Mouse (Mus musculus) C2C12 (cell line): ENCODE measurements at regions not wholly inside any gene's neighbourhood (a gene's known extent, or its start where the extent isn't known, plus 50 kb on each side); places are given as distances from the start of the nearest gene placed in this dataset.
"Not testable (repeated sequence)": the region's sequence is repeated elsewhere in the genome, so short reads cannot be mapped to it uniquely, and the experiment has no call there.

Experiments used
- H3K27me3 ChIP-seq: one replicate; pipeline ENCODE4 v1.6.1; 2011; ENCODE audit not compliant: control insufficient read depth, insufficient read depth, insufficient read length
- H3K36me3 ChIP-seq: one replicate; pipeline ENCODE4 v1.6.1; 2011; ENCODE audit not compliant: control insufficient read depth, insufficient read depth
- H3K4me3 ChIP-seq: one replicate; pipeline ENCODE4 v1.5.1; 2011; ENCODE audit warnings: mild to moderate bottlenecking, control low read depth; ENCODE audit not compliant: poor library complexity, insufficient read depth, severe bottlenecking
- H3K79me2 ChIP-seq: one replicate; pipeline ENCODE4 v1.6.1; 2011; ENCODE audit not compliant: control insufficient read depth, insufficient read depth
- H3K79me3 ChIP-seq: one replicate; pipeline ENCODE4 v1.6.1; 2011; ENCODE audit warnings: low read depth, control low read depth
- H3ac ChIP-seq: one replicate; pipeline ENCODE3; 2011; ENCODE audit warnings: low read depth; ENCODE audit not compliant: control insufficient read depth, insufficient read length
- CEBPB ChIP-seq: IDR thresholded peaks from one replicate; pipeline ENCODE4 v1.6.1; 2011; ENCODE audit warnings: low read depth, mild to moderate bottlenecking, control low read depth, moderate library complexity
- CTCF ChIP-seq: IDR thresholded peaks from one replicate; pipeline ENCODE4 v1.5.1; 2011; ENCODE audit not compliant: control insufficient read depth, insufficient read depth, insufficient read length
- FOSL1 ChIP-seq: IDR thresholded peaks from one replicate; pipeline ENCODE4 v1.8.0; 2011; ENCODE audit warnings: mild to moderate bottlenecking, low read length; ENCODE audit not compliant: poor library complexity, insufficient read depth, severe bottlenecking
- MAX ChIP-seq: IDR thresholded peaks from one replicate; pipeline ENCODE4 v1.6.1; 2011; ENCODE audit warnings: mild to moderate bottlenecking, control low read depth
- MYOD1 ChIP-seq: IDR thresholded peaks from one replicate; pipeline ENCODE4 v1.6.1; 2011; ENCODE audit warnings: low read depth; ENCODE audit not compliant: control insufficient read depth, insufficient read length
- MYOG ChIP-seq: IDR thresholded peaks from one replicate; pipeline ENCODE4 v1.6.1; 2011; ENCODE audit not compliant: control insufficient read depth, insufficient read length; ENCODE audit errors: extremely low read depth
- USF1 ChIP-seq: IDR thresholded peaks from one replicate; pipeline ENCODE4 v1.6.1; 2011; ENCODE audit warnings: low read depth, mild to moderate bottlenecking, control low read depth, moderate library complexity

- no peaks in the 10 kb centered on the region for H3K79me2 ChIP-seq
- no peak overlapping the region for H3K4me3 ChIP-seq
- no peaks in the 10 kb centered on the region for H3K79me3 ChIP-seq
- no peak overlapping the region for H3ac ChIP-seq
- TF ChIP-seq MAX (no peak), USF1 (no peak), CEBPB (no peak), CTCF (no peak), FOSL1 (no peak), MYOG (no peak)
- peaks cover 10% of the 10 kb centered on the region for H3K27me3 ChIP-seq
- no peaks in the 10 kb centered on the region for H3K36me3 ChIP-seq
These were observed 104.6 kb upstream of the Arid1b start for GRCm38 (mm10) chr17:4889577-4889976.

GRCm38 (mm10) chr17:4890131-4890530 is 104.0 kb upstream of the Arid1b start:
- H3K36me3 ChIP-seq, result no peaks in the 10 kb centered on the region
- H3ac ChIP-seq, result no peak overlapping the region
- no peaks in the 10 kb centered on the region for H3K79me3 ChIP-seq
- TF ChIP-seq CTCF, result no peak
- no peak for TF ChIP-seq MYOD1
- H3K4me3 ChIP-seq, result no peak overlapping the region
- H3K27me3 ChIP-seq, result peaks cover 10% of the 10 kb centered on the region
- no peaks in the 10 kb centered on the region for H3K79me2 ChIP-seq

- Histone ChIP-seq H3K36me3 (no peaks in the 10 kb centered on the region), H3ac (no peak overlapping the region), H3K27me3 (peaks cover 10% of the 10 kb centered on the region), H3K79me2 (no peaks in the 10 kb centered on the region), H3K4me3 (no peak overlapping the region), H3K79me3 (no peaks in the 10 kb centered on the region)
- TF ChIP-seq MAX, result no peak
- no peak for TF ChIP-seq CTCF
- no peak for TF ChIP-seq MYOG
- TF ChIP-seq MYOD1, result no peak
- TF ChIP-seq CEBPB, result no peak
- TF ChIP-seq USF1, result no peak
- no peak for TF ChIP-seq FOSL1
These were observed 102.6 kb upstream of the Arid1b start for GRCm38 (mm10) chr17:4891576-4891975.

GRCm38 (mm10) chr17:4894756-4895330 is 99.3 kb upstream of the Arid1b start:
- H3K27me3 ChIP-seq, H3ac ChIP-seq, H3K79me2 ChIP-seq, H3K4me3 ChIP-seq, H3K79me3 ChIP-seq, H3K36me3 ChIP-seq: not testable (repeated sequence)

GRCm38 (mm10) chr17:4903129-4903528 is 91.0 kb upstream of the Arid1b start:
- H3K79me2 ChIP-seq, result no peaks in the 10 kb centered on the region
- no peaks in the 10 kb centered on the region for H3K36me3 ChIP-seq
- no peak overlapping the region for H3K4me3 ChIP-seq
- TF ChIP-seq MYOD1 (no peak), FOSL1 (no peak), USF1 (no peak), MAX (no peak), MYOG (no peak), CEBPB (no peak), CTCF (no peak)
- no peak overlapping the region for H3ac ChIP-seq
- no peaks in the 10 kb centered on the region for H3K27me3 ChIP-seq
- H3K79me3 ChIP-seq, result no peaks in the 10 kb centered on the region

GRCm38 (mm10) chr17:4906504-4906903 is 87.6 kb upstream of the Arid1b start:
- H3K36me3 ChIP-seq, result no peaks in the 10 kb centered on the region
- no peaks in the 10 kb centered on the region for H3K27me3 ChIP-seq
- H3K4me3 ChIP-seq, result no peak overlapping the region
- no peak overlapping the region for H3ac ChIP-seq
- no peaks in the 10 kb centered on the region for H3K79me2 ChIP-seq
- no peak for TF ChIP-seq MYOD1
- no peak for TF ChIP-seq CEBPB
- no peak for TF ChIP-seq CTCF
- TF ChIP-seq FOSL1, result no peak
- no peak for TF ChIP-seq MAX
- no peak for TF ChIP-seq USF1
- no peak for TF ChIP-seq MYOG
- H3K79me3 ChIP-seq, result no peaks in the 10 kb centered on the region
